Mouse (Mus musculus): ENCODE data around the gene Micall1. TPM values are rescaled to one million over a fixed set of nuclear protein-coding genes. Genes with fewer than 3 reads are reported as not detected.

Gene Micall1
- 27.8 and 34.1 TPM in 2 replicates for polyA plus RNA-seq (2012; rRNA removed)

GRCm38 (mm10) chr15:79108421-79109320, at the start of gene Micall1:
TSS of gene Micall1 (plus strand) at chr15:79108898.

GRCm38 (mm10) chr15:79062376-79063159, 46.1 kb upstream of the Micall1 start, which contains the start of gene Ankrd54:
TSS of gene Ankrd54 (minus strand) at chr15:79062893.

GRCm38 (mm10) chr15:79074913-79075532, 33.7 kb upstream of the Micall1 start, which contains the start of gene Eif3l:
TSS of gene Eif3l (plus strand) at chr15:79075179.

GRCm38 (mm10) chr15:79140866-79141565, 32.3 kb downstream of the Micall1 start, which contains the start of the genes Polr2f and 1700088E04Rik:
TSS of gene Polr2f (plus strand) at chr15:79141009.
TSS of gene 1700088E04Rik (minus strand) at chr15:79141253.

GRCm38 (mm10) chr15:79165140-79165539, 56.4 kb downstream of the Micall1 start, which contains the start of gene Sox10:
TSS of gene Sox10 (minus strand) at chr15:79165240.

Other genes starting within 250 kb of the Micall1 start
- gene Gga1, start 231.7 kb upstream of the Micall1 start, polyA plus RNA-seq (2012; rRNA removed), result 54.1 and 61.2 TPM in 2 replicates
- gene Gm49510, start 209.2 kb upstream of the Micall1 start, polyA plus RNA-seq (2012; rRNA removed), result not detected in 2 replicates
- gene Sh3bp1, start 209.1 kb upstream of the Micall1 start, polyA plus RNA-seq (2012; rRNA removed), result 6.9 and 7.5 TPM in 2 replicates
- gene Pdxp, start 195.0 kb upstream of the Micall1 start, polyA plus RNA-seq (2012; rRNA removed), result 167 and 168 TPM in 2 replicates
- 56.7 and 143 TPM in 2 replicates for gene Lgals1, start 182.2 kb upstream of the Micall1 start, polyA plus RNA-seq (2012; rRNA removed)
- 49.7 and 50.2 TPM in 2 replicates for gene Nol12, start 174.0 kb upstream of the Micall1 start, polyA plus RNA-seq (2012; rRNA removed)
- 45.7 and 55.1 TPM in 2 replicates for gene Triobp, start 161.2 kb upstream of the Micall1 start, polyA plus RNA-seq (2012; rRNA removed)
- gene H1f0, start 80.4 kb upstream of the Micall1 start, polyA plus RNA-seq (2012; rRNA removed), result 142 and 150 TPM in 2 replicates
- gene Galr3, start 67.0 kb upstream of the Micall1 start, polyA plus RNA-seq (2012; rRNA removed), result 0.23 and 0.38 TPM in 2 replicates
- 49.4 and 57.3 TPM in 2 replicates for gene Ankrd54, start 46.0 kb upstream of the Micall1 start, polyA plus RNA-seq (2012; rRNA removed)
- gene Eif3l, start 33.7 kb upstream of the Micall1 start, polyA plus RNA-seq (2012; rRNA removed), result 154 and 158 TPM in 2 replicates
- 200 and 225 TPM in 2 replicates for gene Polr2f, start 32.1 kb downstream of the Micall1 start, polyA plus RNA-seq (2012; rRNA removed)
- 15.0 and 16.4 TPM in 2 replicates for gene 1700088E04Rik, start 32.4 kb downstream of the Micall1 start, polyA plus RNA-seq (2012; rRNA removed)
- 15.4 and 21.4 TPM in 2 replicates for gene Sox10, start 56.3 kb downstream of the Micall1 start, polyA plus RNA-seq (2012; rRNA removed)
- gene Pick1, start 120.3 kb downstream of the Micall1 start, polyA plus RNA-seq (2012; rRNA removed), result 112 and 114 TPM in 2 replicates
- 1.9 and 2.0 TPM in 2 replicates for gene Gm49486, start 120.5 kb downstream of the Micall1 start, polyA plus RNA-seq (2012; rRNA removed)
- 0.23 and 0.49 TPM in 2 replicates for gene Slc16a8, start 145.9 kb downstream of the Micall1 start, polyA plus RNA-seq (2012; rRNA removed)
- gene Baiap2l2, start 176.6 kb downstream of the Micall1 start, polyA plus RNA-seq (2012; rRNA removed), result 4.0 and 5.5 TPM in 2 replicates
- 75.7 and 84.5 TPM in 2 replicates for gene Pla2g6, start 219.5 kb downstream of the Micall1 start, polyA plus RNA-seq (2012; rRNA removed)
- gene Maff, start 237.7 kb downstream of the Micall1 start, polyA plus RNA-seq (2012; rRNA removed), result 3.0 and 3.8 TPM in 2 replicates